Mouse (Mus musculus) kidney, postnatal 25 days (tissue): Measurements from ENCODE around the gene Gmds.

ENCODE experiments used
- DNase-seq, 2 experiments: peaks; one replicate each; pipeline ENCODE4 v3.0.0; 2021; ENCODE audit warnings: mixed read lengths in 2 of 2

Gene Gmds

DNA sequence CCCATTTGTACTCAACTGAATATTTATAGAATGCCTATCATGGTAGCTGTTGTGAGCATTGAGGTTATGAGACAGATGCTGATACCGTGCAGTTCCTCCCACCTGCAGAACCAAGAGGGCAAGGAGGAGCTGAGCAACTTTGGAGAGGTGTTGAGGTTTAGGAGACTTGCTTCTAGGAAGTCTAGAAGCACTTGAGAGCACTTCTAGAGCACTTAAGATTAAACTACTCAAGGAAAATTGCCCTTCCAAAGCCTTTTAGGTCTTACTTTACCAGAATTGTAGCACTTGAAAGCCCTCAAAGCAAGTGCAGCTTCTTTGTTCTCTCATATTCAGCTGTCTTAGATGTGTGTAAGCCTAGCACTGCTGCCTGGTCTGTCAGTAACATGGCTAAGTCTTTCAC, 409.2 kb downstream of the Gmds start:
- no peak for DNase-seq

DNA sequence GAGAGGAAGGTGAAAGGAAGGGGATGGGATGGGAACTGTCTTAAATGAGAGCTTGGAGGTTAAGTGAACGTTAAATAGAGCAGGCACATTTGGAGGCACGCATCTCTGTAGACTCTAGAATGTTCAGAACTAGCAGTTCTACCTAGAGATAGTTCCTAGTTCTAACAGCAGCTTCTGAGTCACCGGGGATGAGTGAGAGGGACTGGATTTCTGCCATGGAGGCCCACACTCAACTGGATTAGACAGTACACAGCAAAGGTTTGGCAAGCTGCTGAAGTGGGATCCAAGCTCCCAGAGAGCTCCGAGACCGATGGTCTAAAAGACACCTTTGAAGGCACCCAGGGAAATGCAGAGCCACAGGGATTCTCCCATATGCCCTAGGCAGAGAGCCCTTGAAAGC, 411.9 kb downstream of the Gmds start:
- DNase-seq, result no peak

DNA sequence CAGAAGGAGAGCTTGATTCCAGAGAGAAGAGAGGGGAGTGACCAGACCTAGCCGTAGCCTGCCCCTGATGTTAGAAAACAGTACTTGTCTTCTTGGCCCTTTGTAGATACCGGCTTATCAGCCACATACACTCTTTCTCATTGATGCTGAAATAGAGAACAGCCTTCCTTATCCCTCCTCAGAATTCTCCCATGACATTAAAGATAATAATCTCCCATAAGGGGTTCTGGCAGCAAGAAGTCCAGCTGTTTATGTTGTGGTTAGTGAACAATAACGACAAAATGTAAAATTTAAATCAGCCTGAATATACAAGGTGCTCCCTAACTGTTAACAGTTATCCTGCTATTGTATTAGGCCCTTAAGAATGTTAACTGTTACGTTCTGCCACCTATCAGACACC, 414.0 kb downstream of the Gmds start:
- no peak for DNase-seq

DNA sequence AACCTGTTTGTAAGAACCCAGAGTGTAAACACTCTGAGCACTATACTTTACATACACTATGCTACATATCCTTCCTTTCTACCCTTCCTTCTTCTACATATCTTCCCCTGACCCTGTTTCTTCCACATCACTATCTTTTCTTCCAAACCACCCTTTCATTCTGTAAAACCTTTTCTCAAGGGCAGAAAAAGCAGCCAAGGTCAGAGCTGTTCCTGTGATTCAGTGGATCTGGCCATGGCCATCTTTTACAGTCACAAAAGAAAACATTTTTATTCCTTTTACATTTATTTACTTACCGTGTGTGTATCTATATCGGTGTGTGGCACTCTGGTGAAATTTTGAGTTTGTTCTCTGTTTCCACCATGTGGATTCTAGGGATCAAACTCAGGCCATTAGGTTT, 418.8 kb downstream of the Gmds start:
- no peak for DNase-seq

DNA sequence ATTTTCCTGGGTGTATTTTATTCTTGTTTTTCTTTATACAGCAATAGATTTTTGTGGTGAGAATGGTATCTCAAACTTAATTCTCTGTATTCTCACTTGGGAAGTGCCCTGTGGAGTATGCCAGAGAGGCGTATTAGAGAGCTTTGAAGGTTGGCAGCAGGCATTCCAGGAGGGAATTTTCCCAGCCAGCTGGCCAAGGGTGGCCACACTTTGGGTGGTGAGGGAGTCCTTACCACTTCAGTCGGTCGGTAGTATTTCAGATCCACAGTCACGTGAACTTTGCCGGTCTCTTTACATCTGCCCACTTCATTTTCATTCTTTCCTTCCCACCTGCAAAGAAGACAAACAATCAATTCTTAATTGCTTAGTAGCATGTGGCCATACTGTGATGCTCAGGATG, 421.2 kb downstream of the Gmds start:
- no peak for DNase-seq

- DNase-seq, result peak in 1 of 2 experiments; percentile 52
Measured at GRCm38 (mm10) chr13:31915748-31916147, 422.8 kb downstream of the Gmds start.

- no peak for DNase-seq
Measured at GRCm38 (mm10) chr13:31914901-31915587, 423.5 kb downstream of the Gmds start.

- no peak for DNase-seq
Measured at GRCm38 (mm10) chr13:31911956-31912355, 426.6 kb downstream of the Gmds start.

DNA sequence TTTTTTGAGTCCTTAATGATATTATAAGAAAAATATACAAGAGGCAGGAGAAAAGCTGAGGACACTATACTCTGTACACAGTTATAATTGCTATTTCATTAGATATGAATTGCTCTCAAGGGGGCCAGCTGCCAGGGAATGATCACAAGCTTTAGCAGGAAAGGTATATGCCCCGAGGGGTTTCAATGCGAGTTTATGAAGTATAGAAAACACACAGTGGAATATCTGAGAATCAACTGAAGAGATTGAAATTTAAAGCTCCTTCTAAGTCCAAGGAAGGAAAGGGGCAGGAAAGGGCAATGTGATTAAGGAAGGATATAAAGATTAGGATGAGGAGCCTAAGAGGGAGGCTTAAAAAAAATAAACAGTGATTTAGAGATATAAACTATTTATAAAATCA, 427.2 kb downstream of the Gmds start:
- no peak for DNase-seq

DNA sequence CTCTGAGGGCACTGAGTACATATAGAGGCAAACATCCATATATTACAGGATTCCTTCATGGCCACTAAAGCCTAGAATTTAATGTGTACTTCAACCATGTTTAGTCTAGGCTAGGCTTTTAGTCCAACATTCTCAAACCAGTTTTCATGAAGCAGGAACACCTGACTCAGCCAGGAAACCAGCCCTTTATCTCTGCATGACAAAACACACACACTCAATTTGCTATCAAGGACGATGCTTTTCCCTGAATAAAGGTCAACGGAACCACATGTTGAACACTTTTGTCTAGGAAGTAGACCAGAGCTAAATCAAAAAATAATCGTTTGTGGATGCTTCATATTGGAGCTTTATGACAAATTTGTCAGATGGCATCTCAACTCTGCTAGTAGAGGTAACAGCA, 429.5 kb downstream of the Gmds start:
- no peak for DNase-seq

DNA sequence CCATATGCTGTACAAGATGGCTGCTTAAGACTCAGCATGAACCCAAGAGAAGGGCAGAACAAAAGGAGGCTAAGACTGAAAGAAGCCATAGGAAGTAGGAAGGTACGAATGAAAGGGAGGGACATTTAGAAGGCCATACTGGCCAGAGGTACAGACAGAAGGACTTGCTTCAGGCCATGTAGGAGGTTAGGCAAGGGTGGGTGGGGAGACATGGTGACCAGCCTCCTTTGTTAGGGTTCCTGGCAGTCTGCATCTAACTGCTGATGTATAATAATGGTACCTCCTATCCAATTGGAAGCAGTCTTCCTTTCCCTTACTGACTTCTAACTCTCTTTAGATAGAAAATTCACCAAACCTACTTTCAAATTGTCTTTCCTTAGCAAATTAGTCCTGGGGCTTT, 432.0 kb downstream of the Gmds start:
- DNase-seq, result no peak

DNA sequence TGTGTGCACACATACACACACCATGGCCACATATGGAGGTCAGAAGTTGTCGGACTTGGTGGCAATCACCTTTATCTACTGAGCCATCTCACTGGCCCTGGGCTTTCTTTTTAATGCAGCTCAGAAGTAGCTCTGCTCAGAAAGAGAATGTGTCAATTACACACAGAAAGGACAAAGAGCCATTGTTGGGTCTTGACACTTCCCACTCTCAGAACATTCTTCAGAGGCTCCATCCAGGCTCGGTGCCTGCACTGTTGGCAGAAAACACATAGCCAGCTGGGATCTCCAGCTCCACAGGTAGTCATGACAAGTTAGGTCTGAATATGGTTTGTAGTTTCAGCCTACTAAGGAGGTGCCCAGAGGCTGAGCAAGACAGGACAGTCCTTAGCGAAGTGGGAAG, 438.3 kb downstream of the Gmds start:
- no peak for DNase-seq

DNA sequence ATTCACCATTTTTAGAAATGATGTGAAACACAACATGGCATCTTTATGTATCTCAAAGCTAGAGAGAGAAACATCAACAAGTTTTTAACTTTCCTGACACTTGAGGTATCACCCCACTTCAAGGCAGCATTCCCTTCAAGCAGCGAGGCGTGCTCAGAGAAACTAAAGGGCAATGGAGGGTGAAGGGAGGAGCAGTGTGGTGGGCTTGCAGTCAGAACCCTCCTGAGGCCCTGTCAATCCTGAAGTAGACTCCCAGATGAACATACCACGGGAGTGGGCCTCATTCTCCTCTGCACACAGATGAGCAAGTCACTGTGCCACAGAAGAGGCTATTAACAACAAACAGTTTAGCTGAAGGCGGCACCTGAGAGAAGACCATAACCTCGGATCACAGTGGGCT, 439.1 kb downstream of the Gmds start:
- no peak for DNase-seq

DNA sequence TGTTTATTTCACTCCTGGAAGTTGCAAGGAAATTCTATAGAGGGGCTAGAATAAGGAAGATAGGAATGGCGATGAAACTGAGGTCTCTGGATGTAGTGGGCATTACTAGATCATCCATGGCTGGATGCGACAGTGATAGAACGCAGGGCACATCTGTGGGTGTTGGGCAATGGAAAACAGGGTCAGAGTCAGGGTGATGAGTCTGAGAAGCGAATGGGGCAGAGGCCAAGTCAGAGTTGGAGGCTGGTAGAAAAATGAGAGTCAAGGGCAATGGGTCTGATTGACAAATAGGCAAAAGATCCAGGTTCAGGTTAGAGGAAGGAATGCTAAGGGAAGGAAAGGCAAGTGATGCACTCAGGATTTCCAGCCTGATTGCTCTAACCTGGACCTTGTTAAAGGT, 441.0 kb downstream of the Gmds start:
- DNase-seq, result no peak

GRCm38 (mm10) chr13:31894511-31894910, 444.0 kb downstream of the Gmds start:
- no peak for DNase-seq

DNA sequence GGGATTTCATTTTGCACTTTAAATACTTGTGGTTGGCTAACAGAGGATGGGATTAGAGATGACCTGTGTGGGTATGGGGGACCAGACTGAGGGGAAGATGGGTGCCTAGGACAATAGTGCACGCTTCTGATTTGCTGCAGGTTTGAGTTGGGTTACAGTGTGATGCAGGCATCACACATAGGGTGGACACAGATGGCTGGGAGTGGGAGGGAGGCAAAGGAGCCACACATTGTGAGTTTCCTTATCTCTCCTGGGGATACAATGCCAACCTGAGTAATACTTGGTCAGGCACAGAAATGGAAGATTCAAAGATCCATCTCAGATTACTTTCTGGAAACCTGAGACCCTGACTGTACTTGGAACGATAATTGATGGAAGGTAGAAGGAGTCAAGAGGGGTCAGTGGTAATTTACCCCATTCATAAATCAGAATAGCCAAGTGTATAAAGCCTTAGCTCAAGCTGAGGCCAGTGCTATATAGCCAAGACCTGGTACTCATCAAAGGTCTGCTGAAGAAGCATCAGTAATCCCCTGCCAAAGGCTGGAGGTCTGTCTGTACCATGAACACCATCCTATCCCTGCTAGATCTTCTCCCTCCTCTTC, 445.5 kb downstream of the Gmds start:
- no peak for DNase-seq

DNA sequence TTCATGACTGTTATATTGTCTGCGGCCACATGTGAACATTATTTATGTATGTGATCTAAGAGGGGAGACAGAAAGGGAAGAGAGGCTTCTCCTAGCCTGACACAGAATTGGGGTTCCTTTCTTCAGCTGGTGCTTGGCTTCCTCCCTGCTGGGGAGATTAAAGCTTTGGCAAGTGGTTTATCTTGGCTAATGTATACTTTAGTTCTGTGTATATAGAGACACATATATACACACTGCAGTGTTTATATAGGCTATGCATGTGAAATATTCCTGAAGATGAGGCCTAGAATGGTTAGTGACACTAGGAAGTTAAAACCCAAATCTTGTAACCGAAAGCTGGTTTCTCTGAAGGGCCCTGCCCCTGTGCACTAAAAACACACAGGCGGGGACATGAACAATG, 450.0 kb downstream of the Gmds start:
- DNase-seq, result no peak

GRCm38 (mm10) chr13:31885769-31886168, 452.8 kb downstream of the Gmds start:
- no peak for DNase-seq

- no peak for DNase-seq
Measured at GRCm38 (mm10) chr13:31878805-31879477, 459.6 kb downstream of the Gmds start.

GRCm38 (mm10) chr13:31877061-31877460, 461.5 kb downstream of the Gmds start:
- peak; percentile 16 to 50 for DNase-seq

DNA sequence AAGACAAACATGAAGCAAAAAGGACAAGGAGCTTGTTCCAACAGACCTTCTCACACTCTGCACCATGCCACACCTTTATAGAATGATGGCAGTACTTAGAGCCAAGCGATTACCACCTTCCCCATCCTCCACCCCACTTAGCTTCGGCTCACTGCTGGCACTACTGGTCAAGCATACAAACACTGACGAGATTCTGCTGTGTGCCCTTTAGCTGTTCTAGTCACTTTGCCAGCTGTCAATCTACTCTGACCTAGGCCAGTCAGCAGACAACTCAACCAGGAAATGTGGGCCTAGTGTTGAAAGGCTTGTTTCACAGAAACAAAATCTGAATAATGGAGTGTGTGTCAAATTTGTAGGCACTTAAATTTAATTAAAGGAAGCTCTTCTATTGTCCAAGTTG, 464.1 kb downstream of the Gmds start:
- peak in 1 of 2 experiments; percentile 41 for DNase-seq

- no peak for DNase-seq
Measured at GRCm38 (mm10) chr13:31873269-31873668, 465.3 kb downstream of the Gmds start.

DNA sequence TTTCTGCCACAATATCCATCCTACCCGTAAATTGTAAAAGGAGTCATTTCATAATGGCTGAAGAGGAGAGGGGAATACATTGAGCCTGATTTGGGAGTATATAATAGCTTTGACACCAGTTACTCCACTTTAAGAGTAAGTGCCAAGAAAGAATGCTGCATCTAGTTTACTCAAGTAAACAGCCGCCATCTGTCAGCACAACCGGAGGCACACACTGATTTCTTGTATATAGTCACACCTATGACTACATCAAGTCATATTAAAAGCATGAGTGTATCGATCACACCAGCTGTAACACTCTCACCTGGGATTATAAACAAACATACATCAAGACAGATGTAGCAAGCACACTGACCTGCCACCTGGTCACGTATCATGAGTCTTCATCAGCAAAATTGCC, 473.8 kb downstream of the Gmds start:
- no peak for DNase-seq

GRCm38 (mm10) chr13:31863461-31863860, 475.1 kb downstream of the Gmds start:
- no peak for DNase-seq
